8 mouse cellular contexts compared by ENCODE assay signal in the genomic region with DNA sequence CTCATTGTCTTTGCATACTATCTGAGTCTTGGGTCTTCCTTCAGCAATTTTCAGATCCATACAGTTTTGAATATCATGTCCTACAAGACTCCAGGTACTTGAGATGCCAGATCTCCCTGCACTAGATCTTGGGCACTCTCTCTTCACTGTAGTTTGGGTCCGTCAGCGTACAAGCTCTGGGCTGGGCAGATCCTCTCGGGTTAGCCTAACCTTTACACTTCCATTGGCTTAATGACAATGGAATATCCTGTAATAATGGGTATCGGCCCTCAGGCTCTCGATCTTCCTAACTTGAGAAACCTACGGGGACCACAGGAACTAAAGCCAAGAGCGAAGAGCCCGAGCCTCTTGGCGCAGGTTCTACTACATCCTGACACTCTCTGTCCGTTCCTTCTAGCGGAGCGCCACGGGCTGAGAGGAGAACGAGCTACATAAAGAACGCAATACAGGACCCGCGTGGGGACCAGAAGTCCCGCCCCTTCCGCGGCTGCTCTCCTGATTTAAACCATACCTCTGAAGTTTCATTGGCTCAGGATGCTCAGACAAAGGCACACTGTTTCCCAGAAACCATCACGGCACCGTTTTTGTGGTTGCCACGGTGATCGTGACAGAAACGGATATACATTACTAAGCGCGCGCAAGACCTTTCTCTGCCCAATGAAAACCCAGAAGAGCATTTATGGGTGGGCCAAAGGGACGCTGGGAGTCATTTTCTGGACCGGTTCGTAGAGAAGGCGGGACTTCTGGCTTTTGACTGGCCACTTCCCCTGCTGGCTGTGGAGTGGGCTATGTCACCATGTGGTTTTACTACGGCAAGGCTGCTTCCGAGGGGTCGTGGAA. TPM values are rescaled to one million over a fixed set of nuclear protein-coding genes. Genes with fewer than 3 reads are reported as not detected.
DNase-seq lines count a peak whose midpoint lies in the region; ATAC-seq and TF ChIP-seq lines count a peak whose summit lies in the region.

No protein-coding gene starts in this region.

- peak overlapping the region; percentile 95 for H3K9ac ChIP-seq in ES-E14 (ENCODE audit: insufficient read depth, low read depth, low read length, poor library complexity, severe bottlenecking)
- H3K9ac ChIP-seq in forebrain, embryonic 16.5 days (replicated peaks; ENCODE audit: low read depth, low read length), result peak overlapping the region; percentile 67
- H3K9ac ChIP-seq in lung, embryonic 15.5 days, result peak overlapping the region; percentile 56

- H3K27ac ChIP-seq in ES-E14 (ENCODE audit: insufficient read depth, low read depth, low read length, poor library complexity, severe bottlenecking), result peak overlapping the region; percentile 78
- H3K27ac ChIP-seq in forebrain, embryonic 16.5 days (ENCODE audit: low read length), result peak overlapping the region; percentile 80
- peak overlapping the region; percentile 81 for H3K27ac ChIP-seq in lung, embryonic 15.5 days

- 8% methylated on average over 35 of the region's 35 CpGs for WGBS in forebrain, embryonic 16.5 days
- 7% methylated on average over 35 of the region's 35 CpGs for WGBS in lung, embryonic 15.5 days

- peak overlapping the region; percentile 95 for H3K4me2 ChIP-seq in forebrain, embryonic 16.5 days (ENCODE audit: low read length)
- H3K4me2 ChIP-seq in lung, embryonic 15.5 days, result peak overlapping the region; percentile 79

- peak; percentile 96 for DNase-seq in ES-E14 (ENCODE audit: low read depth, low spot score)
- peak; percentile 92 to 98 for DNase-seq in cerebellum, adult 18-20 months
- DNase-seq in heart, postnatal 4 days, result peak; percentile 90
- DNase-seq in layer of hippocampus, adult 8-10 months (ENCODE audit: low spot score in 2 of 2), result peak; percentile 97 to 98
- DNase-seq in ovary, adult 18-20 months (ENCODE audit: low spot score), result peak; percentile 94
- peak; percentile 98 for DNase-seq in thymus, postnatal 0 days (ENCODE audit: low spot score)

- in situ Hi-C loops in ES-E14 (cut with MboI; ENCODE audit: low sequenced_read_pairs in 2 of 2, unreplicated experiment in 2 of 2), result no loop called here

- H3K36me3 ChIP-seq in ES-E14 (ENCODE audit: control insufficient read depth, insufficient read depth, low read length, poor library complexity, severe bottlenecking), result no peaks in the 10 kb centered on the region
- H3K36me3 ChIP-seq in forebrain, embryonic 16.5 days (ENCODE audit: control insufficient read depth, insufficient read depth), result no peaks in the 10 kb centered on the region
- no peaks in the 10 kb centered on the region for H3K36me3 ChIP-seq in lung, embryonic 15.5 days

- peak; percentile 98 for ATAC-seq in forebrain, embryonic 16.5 days
- peak; percentile 97 for ATAC-seq in lung, embryonic 15.5 days (ENCODE audit: borderline replicate concordance, extremely low read depth, low FRiP score, low TSS enrichment)

- H3K9me3 ChIP-seq in ES-E14 (ENCODE audit: control insufficient read depth, insufficient read depth, low read depth, low read length), result no peaks in the 10 kb centered on the region
- no peaks in the 10 kb centered on the region for H3K9me3 ChIP-seq in forebrain, embryonic 16.5 days (ENCODE audit: control insufficient read depth, low read length)
- no peaks in the 10 kb centered on the region for H3K9me3 ChIP-seq in lung, embryonic 15.5 days

- peaks cover 0 to 3% of the 10 kb centered on the region in 2 experiments; a peak in 1 of 4 replicates for H3K4me1 ChIP-seq in ES-E14 (ENCODE audit: control insufficient read depth in 2 of 2, insufficient read depth in 2 of 2, low read length in 2 of 2, poor library complexity in 1 of 2)
- H3K4me1 ChIP-seq in forebrain, embryonic 16.5 days (replicated peaks; ENCODE audit: control insufficient read depth, insufficient read depth, low read length), result peaks cover 10% of the 10 kb centered on the region
- H3K4me1 ChIP-seq in lung, embryonic 15.5 days, result peaks cover 7% of the 10 kb centered on the region

- H3K27me3 ChIP-seq in forebrain, embryonic 16.5 days (replicated peaks; ENCODE audit: control insufficient read depth, insufficient read depth, low read length), result no peaks in the 10 kb centered on the region
- no peaks in the 10 kb centered on the region for H3K27me3 ChIP-seq in lung, embryonic 15.5 days

- H3K4me3 ChIP-seq in ES-E14 (ENCODE audit: insufficient read depth in 1 of 2, low read depth in 1 of 2, low read length in 2 of 2, poor library complexity in 1 of 2, severe bottlenecking in 1 of 2), result peak overlapping the region; percentile 71 to 77
- H3K4me3 ChIP-seq in forebrain, embryonic 16.5 days (replicated peaks; ENCODE audit: low read length), result peak overlapping the region; percentile 62
- H3K4me3 ChIP-seq in lung, embryonic 15.5 days, result peak overlapping the region; percentile 42

TF ChIP-seq in ES-E14, 5 proteins besides CTCF, POLR2A, EP300 and RAD21:
- no peak for TF ChIP-seq HCFC1 (IDR thresholded peaks at IDR 0.05; ENCODE audit: borderline replicate concordance, insufficient read depth, low read length)
- TF ChIP-seq MAFK (IDR thresholded peaks at IDR 0.05; ENCODE audit: insufficient read depth, low read depth, low read length), result no peak
- no peak for TF ChIP-seq ZNF384 (IDR thresholded peaks at IDR 0.05; ENCODE audit: low read depth, low read length)
- no peak for TF ChIP-seq ZC3H11A (IDR thresholded peaks at IDR 0.05; ENCODE audit: borderline replicate concordance, low read depth, low read length)
- no peak for TF ChIP-seq CHD2 (IDR thresholded peaks at IDR 0.05; ENCODE audit: low read depth, low read length)

RNA-seq across cellular contexts. Expression of gene Zfp324, which starts 16.4 kb away (rescaled TPM):
- 4.7 and 5.6 TPM in 2 replicates for total RNA-seq in ES-E14 (2012; rRNA removed)
- 16.8 and 17.4 TPM in 2 replicates for polyA plus RNA-seq in forebrain, embryonic 16.5 days (2015; fragmentation: Nextera tagmentation; extraction: Ambion mirVana)
- 1 to 10 TPM; 4.9 to 5.4 TPM for total RNA-seq in heart, postnatal 4 days (2021)
- total RNA-seq in layer of hippocampus, adult 8-10 months (2022), result 10 to 100 TPM in 3 of 4 experiments, 1 to 10 TPM in 1; 9.5 to 11.6 (median 11.3) TPM
- polyA plus RNA-seq in lung, embryonic 15.5 days (2015; fragmentation: Nextera tagmentation; extraction: Ambion mirVana), result 10.9 and 11.0 TPM in 2 replicates
- polyA plus RNA-seq in thymus, postnatal 0 days (2015; fragmentation: Nextera tagmentation; extraction: Ambion mirVana), result 4.9 and 5.0 TPM in 2 replicates

RNA-seq across cellular contexts. Expression of gene Rnf225, which starts 22.0 kb away (rescaled TPM):
- total RNA-seq in ES-E14 (2012; rRNA removed), result 4.4 and 6.9 TPM in 2 replicates
- polyA plus RNA-seq in forebrain, embryonic 16.5 days (2015; fragmentation: Nextera tagmentation; extraction: Ambion mirVana), result 0.65 and 0.67 TPM in 2 replicates
- under 1 TPM; 0.38 to 0.67 TPM for total RNA-seq in heart, postnatal 4 days (2021)
- total RNA-seq in layer of hippocampus, adult 8-10 months (2022), result 1 to 10 TPM in 1 of 4 experiments, under 1 TPM in 3; 0.77 to 1.4 (median 0.92) TPM
- 0.98 and 1.3 TPM in 2 replicates for polyA plus RNA-seq in lung, embryonic 15.5 days (2015; fragmentation: Nextera tagmentation; extraction: Ambion mirVana)
- polyA plus RNA-seq in thymus, postnatal 0 days (2015; fragmentation: Nextera tagmentation; extraction: Ambion mirVana), result 0.22 and 0.42 TPM in 2 replicates

RNA-seq across cellular contexts. Expression of gene Rps5, which starts 27.2 kb away (rescaled TPM):
- total RNA-seq in ES-E14 (2012; rRNA removed), result 3,358 and 4,390 TPM in 2 replicates
- polyA plus RNA-seq in forebrain, embryonic 16.5 days (2015; fragmentation: Nextera tagmentation; extraction: Ambion mirVana), result 660 and 678 TPM in 2 replicates
- total RNA-seq in heart, postnatal 4 days (2021), result 100 to 1,000 TPM; 857 to 895 TPM
- 100 to 1,000 TPM; 383 to 519 (median 436) TPM for total RNA-seq in layer of hippocampus, adult 8-10 months (2022)
- 1,008 and 1,109 TPM in 2 replicates for polyA plus RNA-seq in lung, embryonic 15.5 days (2015; fragmentation: Nextera tagmentation; extraction: Ambion mirVana)
- polyA plus RNA-seq in thymus, postnatal 0 days (2015; fragmentation: Nextera tagmentation; extraction: Ambion mirVana), result 1,115 and 1,143 TPM in 2 replicates

RNA-seq across cellular contexts. Expression of gene Zfp446, which starts 28.4 kb away (rescaled TPM):
- 6.4 and 7.3 TPM in 2 replicates for total RNA-seq in ES-E14 (2012; rRNA removed)
- 11.8 and 13.0 TPM in 2 replicates for polyA plus RNA-seq in forebrain, embryonic 16.5 days (2015; fragmentation: Nextera tagmentation; extraction: Ambion mirVana)
- 1 to 10 TPM; 3.3 to 4.3 TPM for total RNA-seq in heart, postnatal 4 days (2021)
- 10 to 100 TPM in 1 of 4 experiments, 1 to 10 TPM in 3; 7.5 to 10.8 (median 8.8) TPM for total RNA-seq in layer of hippocampus, adult 8-10 months (2022)
- polyA plus RNA-seq in lung, embryonic 15.5 days (2015; fragmentation: Nextera tagmentation; extraction: Ambion mirVana), result 9.7 and 10.5 TPM in 2 replicates
- 5.7 and 5.8 TPM in 2 replicates for polyA plus RNA-seq in thymus, postnatal 0 days (2015; fragmentation: Nextera tagmentation; extraction: Ambion mirVana)

RNA-seq across cellular contexts. Expression of gene Slc27a5, which starts 48.7 kb away (rescaled TPM):
- 0.45 and 0.69 TPM in 2 replicates for total RNA-seq in ES-E14 (2012; rRNA removed)
- 0.21 and 0.75 TPM in 2 replicates for polyA plus RNA-seq in forebrain, embryonic 16.5 days (2015; fragmentation: Nextera tagmentation; extraction: Ambion mirVana)
- total RNA-seq in heart, postnatal 4 days (2021), result not detected
- under 1 TPM in 3 of 4 experiments, not detected in 1; 0.27 to 0.47 (median 0.27) TPM for total RNA-seq in layer of hippocampus, adult 8-10 months (2022)
- 0.09 TPM in 1 of 2 replicates, not detected in the other for polyA plus RNA-seq in lung, embryonic 15.5 days (2015; fragmentation: Nextera tagmentation; extraction: Ambion mirVana)
- polyA plus RNA-seq in thymus, postnatal 0 days (2015; fragmentation: Nextera tagmentation; extraction: Ambion mirVana), result 0.06 and 0.08 TPM in 2 replicates

Comparison
In these comparisons a context has a peak if more than half of its experiments do, and no peak if none do; other contexts are left out.
1. Peak in every context shown above with its lines: DNase-seq, ATAC-seq, H3K4me3 ChIP-seq and H3K27ac ChIP-seq.